Mouse (Mus musculus): ENCODE data around the gene Pilra.
A peak's percentile ranks its signal among the peaks of the same experiment; 100 is the strongest.

The Pilra gene

DNA sequence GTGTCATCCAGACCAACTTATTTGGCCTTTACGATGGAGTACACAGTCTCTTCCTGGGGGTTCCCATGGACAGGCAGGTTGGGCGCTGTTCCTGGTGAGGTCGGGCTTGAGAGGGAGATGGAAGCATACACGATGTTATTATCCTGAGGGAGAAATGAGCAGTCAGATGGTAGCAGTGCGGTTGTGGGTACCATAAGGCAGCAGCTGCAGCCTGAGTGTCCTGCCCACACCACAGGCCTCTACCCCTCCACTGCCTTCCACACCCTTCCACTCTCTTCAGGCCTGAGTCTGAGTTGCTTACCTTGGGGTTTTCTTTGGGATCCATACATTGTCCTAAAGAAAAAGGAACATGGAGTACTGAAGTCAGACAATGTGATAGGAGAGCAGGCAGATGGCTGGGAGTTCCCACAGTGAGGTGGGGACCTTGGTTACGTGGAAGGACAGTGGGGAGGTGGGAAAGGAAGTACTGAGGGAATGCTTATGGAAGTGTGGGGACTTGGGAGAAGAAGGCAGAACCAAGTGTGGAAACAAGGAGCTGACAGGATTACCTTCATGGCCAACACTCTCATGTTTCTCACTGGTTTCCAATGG lies 12.5 kb downstream of the Pilra start:
- no peak for DNase-seq (ENCODE audit: low spot score)

DNA sequence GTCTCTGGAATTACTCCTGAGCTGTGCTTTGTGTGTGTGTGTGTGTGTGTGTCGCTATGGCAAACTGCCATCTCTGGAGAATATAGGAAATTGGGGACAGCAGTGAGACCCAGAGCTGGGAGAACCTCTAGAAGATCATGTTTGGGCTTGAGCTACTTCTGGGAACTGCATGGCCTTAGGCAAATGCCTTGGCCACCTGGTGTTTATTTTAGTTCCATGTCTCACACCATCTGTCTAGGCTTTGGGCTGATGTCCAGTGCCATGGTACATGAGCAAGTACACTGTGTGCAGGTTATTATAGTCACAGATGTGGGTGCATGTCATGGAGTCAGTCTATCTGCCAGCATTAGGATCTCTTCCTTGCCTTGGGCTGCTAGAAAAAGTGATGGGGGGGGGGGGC lies 13.5 kb downstream of the Pilra start:
- no peak for DNase-seq (ENCODE audit: low spot score)

DNA sequence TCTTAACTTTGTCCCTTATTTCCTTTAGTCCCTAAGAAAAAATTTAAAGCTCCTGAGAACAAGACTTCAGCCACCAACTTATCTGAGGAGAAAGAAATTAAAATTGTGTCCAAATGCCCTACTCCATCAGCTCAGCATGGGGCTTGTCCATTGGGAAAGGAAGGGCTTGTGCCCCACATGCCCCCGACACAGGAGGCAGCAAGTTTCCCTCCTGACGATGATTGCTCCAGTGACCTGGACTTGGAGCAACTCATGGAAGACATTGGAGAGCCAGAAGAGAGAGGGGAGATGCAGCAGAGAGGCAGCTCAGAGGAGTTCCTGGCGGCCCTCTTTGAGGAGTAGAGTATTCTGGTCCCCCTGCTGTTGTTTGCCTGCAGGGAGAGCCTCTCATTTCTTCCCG lies 14.0 kb downstream of the Pilra start:
- DNase-seq (ENCODE audit: low spot score) = no peak

DNA sequence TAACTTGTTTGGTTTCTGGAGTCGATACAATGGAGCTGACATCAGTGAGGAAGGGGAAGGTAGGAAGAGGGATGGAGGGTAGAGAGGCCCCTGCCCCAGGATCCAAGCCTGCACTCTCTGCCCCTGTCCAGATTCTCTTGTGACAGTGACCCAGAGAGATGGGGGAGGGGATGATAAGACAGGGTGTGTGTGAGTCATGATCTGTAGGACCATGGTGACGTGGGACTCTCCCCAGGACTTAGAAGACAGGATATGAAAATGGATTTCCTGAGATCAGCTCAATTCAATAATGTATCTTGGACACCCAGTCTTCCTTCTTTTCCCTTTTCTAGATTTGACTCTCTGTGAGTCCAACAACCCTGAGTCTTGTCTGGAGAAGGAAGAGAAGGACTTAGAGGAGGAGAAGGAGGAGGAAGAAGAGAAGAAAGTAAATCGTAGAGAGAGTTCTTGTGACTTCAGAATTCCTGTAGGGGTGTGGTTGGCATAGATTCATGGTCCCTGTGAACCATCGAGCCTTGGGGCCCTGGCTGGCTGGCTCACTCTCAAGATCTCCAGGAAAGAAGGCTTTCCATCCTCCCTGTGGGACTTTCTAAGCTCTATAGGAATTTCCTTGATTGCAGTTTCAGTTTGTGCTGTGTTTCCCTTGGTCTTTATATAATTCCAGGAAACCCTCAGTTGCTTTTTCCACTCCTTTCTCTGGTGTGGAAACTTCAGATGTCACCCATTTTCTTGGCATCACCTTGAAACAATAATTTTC lies 18.4 kb downstream of the Pilra start:
- no peak for DNase-seq (ENCODE audit: low spot score)

DNA sequence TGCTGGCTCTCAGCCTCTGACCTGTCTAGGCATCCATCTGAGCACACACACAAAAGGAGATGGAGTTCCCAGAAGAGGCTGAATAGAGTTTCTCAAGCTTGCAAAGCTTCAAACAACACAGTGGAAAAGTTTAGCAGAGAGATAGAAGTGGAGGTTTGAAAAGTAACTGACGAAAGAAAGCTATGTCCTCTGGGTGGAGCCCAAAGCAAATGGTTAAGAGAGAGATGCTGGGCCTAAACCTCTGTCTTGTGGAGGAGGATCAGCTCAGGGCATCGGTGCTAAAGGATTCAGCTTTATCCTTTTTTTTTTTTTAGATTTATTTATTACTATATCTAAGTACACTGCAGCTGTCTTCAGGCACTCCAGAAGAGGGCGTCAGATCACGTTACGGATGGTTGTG lies 27.8 kb downstream of the Pilra start:
- no peak for DNase-seq (ENCODE audit: low spot score)

- no peak for DNase-seq (ENCODE audit: low spot score)
Measured at GRCm38 (mm10) chr5:137806158-137806557, 29.9 kb downstream of the Pilra start.

- no peak for DNase-seq (ENCODE audit: low spot score)
Measured at GRCm38 (mm10) chr5:137800917-137801316, 35.2 kb downstream of the Pilra start.

DNA sequence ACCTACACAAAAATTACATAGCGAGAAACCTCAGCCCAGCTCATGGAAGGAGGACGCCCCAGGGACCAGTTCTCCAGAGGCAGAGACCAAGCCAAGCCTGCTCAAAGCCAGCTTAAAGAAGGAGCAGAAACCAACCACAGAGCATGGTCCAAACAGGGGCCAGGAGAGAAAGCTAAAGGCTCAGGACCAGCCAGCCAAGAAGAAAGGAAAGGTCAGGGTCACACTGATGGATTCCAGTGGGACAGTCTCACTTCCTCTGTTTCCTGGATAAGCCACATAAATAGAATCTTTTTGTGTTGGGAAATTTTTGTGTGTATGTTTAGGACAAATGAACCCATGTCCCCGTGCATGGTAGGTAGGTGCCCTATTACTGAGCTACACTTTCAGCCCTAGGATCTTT lies 39.5 kb downstream of the Pilra start:
- no peak for DNase-seq (ENCODE audit: low spot score)

- DNase-seq (ENCODE audit: low spot score) = no peak
Measured at GRCm38 (mm10) chr5:137791553-137791952, 44.5 kb downstream of the Pilra start.

- DNase-seq (ENCODE audit: low spot score) = no peak
Measured at GRCm38 (mm10) chr5:137788946-137789531, 47.0 kb downstream of the Pilra start.

- DNase-seq (ENCODE audit: low spot score) = no peak
Measured at GRCm38 (mm10) chr5:137788171-137788570, 47.9 kb downstream of the Pilra start.

- peak; percentile 87 for DNase-seq (ENCODE audit: low spot score)
Measured at GRCm38 (mm10) chr5:137787151-137787928, 48.7 kb downstream of the Pilra start, which contains the start of the genes Mepce and Zcwpw1. Gene Mepce, minus strand, starts transcription at chr5:137787655. Gene Zcwpw1, plus strand, starts transcription at chr5:137787798.

GRCm38 (mm10) chr5:137786109-137786942 lies 49.8 kb downstream of the Pilra start:
- peak; percentile 97 for DNase-seq (ENCODE audit: low spot score)

- DNase-seq (ENCODE audit: low spot score) = no peak
Measured at GRCm38 (mm10) chr5:137785164-137786031, 50.7 kb downstream of the Pilra start.

DNA sequence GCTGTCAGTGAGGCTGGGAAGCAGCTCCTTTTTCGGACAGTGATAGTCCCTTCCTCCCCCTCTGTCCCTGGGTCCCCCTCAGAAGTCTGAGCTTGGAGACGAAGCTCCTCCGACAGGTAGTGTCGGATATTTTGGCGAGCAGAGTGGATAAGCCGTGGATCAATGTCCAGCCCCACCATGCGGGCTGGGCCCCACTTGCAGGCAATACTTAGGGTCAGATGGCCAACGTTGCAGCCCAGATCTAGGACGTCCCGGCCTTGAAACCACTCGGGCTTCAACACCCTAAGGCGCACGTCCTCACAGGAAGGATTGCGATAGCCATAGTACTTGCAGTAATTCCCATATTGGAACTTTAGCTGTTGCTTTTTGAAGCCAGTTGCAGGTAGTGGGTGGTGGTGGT lies 51.5 kb downstream of the Pilra start:
- DNase-seq (ENCODE audit: low spot score) = no peak

DNA sequence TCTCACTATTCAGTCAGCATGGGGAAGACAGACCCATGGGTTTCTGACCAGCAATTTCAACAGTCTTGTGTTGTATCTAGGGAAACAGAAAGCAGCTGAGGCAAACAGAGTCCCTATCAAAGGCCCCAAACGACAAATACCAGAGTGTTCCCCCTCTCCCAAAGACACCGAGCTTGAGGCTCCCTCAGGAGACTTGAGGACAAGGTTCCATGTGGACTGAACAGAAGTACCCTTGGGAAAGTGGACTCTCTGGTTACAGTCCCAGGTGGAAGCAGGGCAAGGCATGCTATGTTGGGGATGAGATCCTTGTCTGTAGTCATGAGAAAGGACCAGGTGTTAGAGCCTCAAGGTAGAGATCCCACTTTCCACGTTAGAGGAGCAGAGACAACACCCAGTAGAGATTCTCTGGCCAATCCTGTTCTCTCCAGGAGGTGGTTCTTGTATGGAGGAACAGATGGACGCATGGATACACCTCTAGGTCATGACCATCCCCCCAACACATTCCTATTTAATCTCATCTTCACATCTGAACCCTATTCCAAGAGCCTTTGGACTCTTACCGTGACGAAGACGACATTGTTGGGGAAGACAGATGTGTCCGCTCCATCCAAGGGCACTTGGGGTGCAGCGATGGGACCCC lies 52.1 kb downstream of the Pilra start:
- no peak for DNase-seq (ENCODE audit: low spot score)

DNA sequence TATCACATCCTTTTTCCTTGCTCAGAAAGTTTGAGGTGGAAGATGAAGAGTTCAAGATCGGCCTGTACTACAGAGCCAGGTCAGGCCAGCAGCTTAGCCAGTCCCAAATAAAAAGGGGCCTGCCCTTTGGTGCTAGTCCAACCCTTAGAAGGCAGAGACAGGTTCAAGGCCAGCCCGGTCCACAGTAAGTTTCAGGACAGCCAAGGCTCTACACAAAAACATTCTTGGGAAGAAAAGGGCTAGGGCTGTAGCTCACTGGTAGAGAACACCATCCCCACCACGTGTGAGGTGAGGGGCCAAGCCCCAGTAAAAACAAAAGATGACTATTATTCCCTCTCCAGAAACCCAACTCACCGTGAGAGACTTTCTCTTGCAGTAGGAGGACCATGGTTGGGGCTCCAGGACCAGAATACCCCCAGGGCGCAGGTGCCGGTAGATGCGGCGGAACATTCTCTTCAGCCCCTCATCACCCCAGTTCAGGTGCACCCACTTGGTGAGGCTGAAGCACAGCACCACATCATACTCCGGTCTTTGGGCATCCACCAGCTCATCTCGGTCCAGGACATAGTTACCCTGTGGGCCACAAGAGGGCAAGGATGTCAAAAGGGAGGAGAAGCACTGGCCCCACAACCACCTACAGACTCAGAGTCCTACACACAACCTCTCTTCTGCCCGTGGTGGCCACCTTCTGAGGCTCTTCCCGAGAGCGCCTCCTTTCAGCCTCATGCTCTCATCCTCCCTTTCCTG lies 53.1 kb downstream of the Pilra start:
- DNase-seq (ENCODE audit: low spot score) = no peak

DNA sequence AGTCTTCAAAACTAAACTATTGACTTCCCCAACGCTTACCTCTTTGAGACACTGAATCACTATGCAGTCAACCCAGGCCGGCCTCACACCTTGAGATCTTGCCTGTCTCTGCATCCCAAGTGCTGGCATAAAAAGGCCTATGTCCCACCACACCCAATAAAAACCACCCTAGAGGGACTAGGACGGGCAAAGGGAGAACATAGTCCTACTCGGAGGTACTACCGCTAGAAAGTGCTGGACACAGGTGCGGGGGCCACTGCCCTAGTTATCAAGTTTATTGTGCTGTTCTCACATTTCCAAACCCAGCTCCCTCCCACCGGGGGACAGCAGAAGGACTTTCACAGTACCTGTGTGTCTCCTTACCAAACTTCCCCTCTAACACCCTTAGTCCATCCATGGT lies 54.4 kb downstream of the Pilra start:
- no peak for DNase-seq (ENCODE audit: low spot score)

Data from layer of hippocampus, adult 9-10 months (tissue).